Mouse (Mus musculus) heart, embryonic 12.5 days (tissue): ENCODE results near the gene Hmx3. TPM values are rescaled to one million over a fixed set of nuclear protein-coding genes. Genes with fewer than 3 reads are reported as not detected.

Source experiments
- ATAC-seq: fragments of 200-750 bp; cut with Nextera tagmentation; 2 replicates; pipeline ENCODE4 v1.8.0; 2017; ENCODE audit warnings: moderate TSS enrichment, moderate library complexity; ENCODE audit not compliant: insufficient number of reproducible peaks, low FRiP score
- H3K27ac ChIP-seq: fragments of 300-500 bp; sonication (generic); 2 replicates; pipeline ENCODE4 v1.5.1; 2016; ENCODE audit warnings: mild to moderate bottlenecking, moderate library complexity; ENCODE audit not compliant: poor library complexity, severe bottlenecking
- H3K27me3 ChIP-seq: fragments of 300-500 bp; sonication (generic); replicated peaks from 2 replicates; pipeline ENCODE4 v1.6.1; 2016; ENCODE audit warnings: mild to moderate bottlenecking, moderate library complexity
- H3K36me3 ChIP-seq: fragments of 300-500 bp; sonication (generic); 2 replicates; pipeline ENCODE4 v1.6.1; 2016; ENCODE audit warnings: mild to moderate bottlenecking, moderate library complexity
- H3K4me1 ChIP-seq: fragments of 300-500 bp; sonication (generic); replicated peaks from 2 replicates; pipeline ENCODE4 v1.6.1; 2016; ENCODE audit warnings: mild to moderate bottlenecking
- H3K4me2 ChIP-seq: fragments of 300-500 bp; sonication (generic); 2 replicates; pipeline ENCODE4 v1.6.1; 2016; ENCODE audit warnings: mild to moderate bottlenecking, moderate library complexity
- H3K4me3 ChIP-seq: fragments of 300-500 bp; sonication (generic); 2 replicates; pipeline ENCODE4 v1.5.1; 2016; ENCODE audit warnings: mild to moderate bottlenecking
- H3K9ac ChIP-seq: fragments of 300-500 bp; sonication (generic); 2 replicates; pipeline ENCODE4 v1.6.1; 2016; ENCODE audit warnings: mild to moderate bottlenecking, moderate library complexity
- H3K9me3 ChIP-seq: fragments of 300-500 bp; sonication (generic); replicated peaks from 2 replicates; pipeline ENCODE4 v1.6.1; 2016; ENCODE audit warnings: mild to moderate bottlenecking, moderate library complexity
- WGBS: fragments of 180-500 bp; shearing (Covaris S2); methylation state at CpG from one replicate; pipeline ENCODE4 v1.1.7; 2016; 5-methylcytosine and 5-hydroxymethylcytosine counted together
- polyA plus RNA-seq: library from polyadenylated mRNA; unstranded; fragments of >200 nt; fragmentation: Nextera tagmentation; extraction: Ambion mirVana; gene quantifications from 2 replicates; pipeline ENCODE4 v1.2.1, GENCODE M21; 2016

Hmx3 gene
- polyA plus RNA-seq = not detected in 2 replicates

DNA sequence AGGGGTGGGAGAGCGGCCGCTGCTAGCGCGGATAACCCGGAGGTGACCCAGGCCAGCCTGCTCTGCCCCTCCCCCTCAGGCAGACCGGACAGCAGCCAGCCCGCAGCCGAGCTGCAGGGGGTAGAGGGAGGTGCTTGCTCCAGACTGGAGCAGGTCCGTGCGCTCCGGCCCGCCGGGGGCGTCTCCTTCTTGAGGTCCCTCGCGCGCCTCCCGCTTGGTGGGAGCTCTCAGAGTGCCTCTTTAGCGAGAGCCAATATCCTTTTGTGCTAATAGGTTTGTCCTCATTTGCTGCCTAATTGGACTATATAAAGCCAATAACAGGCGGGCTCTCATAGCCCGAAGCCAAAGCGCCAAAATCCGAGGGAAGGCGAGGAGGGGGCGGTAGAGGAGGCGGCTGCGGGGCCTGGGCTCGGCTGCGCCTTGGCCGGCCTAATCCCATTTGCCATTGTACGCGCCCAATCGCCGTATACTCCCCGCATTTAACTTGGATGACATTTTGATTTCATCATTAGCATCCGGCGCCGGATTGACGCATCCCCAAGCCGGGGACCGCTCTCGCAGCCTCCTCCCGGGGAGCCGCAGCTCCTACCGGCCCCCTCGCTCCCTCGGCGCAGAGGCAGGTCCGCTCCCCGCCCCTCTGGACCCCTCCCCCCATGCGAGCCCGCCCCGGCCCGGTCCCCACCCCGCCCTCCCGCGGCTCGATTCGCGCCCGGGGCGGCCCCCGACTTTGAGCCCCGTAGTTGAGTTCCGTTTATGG, at the start of gene Hmx3:
Hmx3 (plus strand) TSS at position 753 of the 757 bp plus-strand sequence.
- under 1% methylated on average over 56 of the region's 65 CpGs for WGBS
- H3K4me2 ChIP-seq = peak within 1 kb of the TSS; percentile 74
- peak within 1 kb of the TSS; percentile 44 for H3K4me3 ChIP-seq
- no peaks in the 10 kb centered on the region for H3K36me3 ChIP-seq
- H3K9me3 ChIP-seq = no peaks in the 10 kb centered on the region
- H3K9ac ChIP-seq = no peak within 1 kb of the TSS
- peaks cover 93% of the 10 kb centered on the region for H3K27me3 ChIP-seq
- no peak within 1 kb of the TSS for H3K27ac ChIP-seq
- H3K4me1 ChIP-seq = peaks cover 31% of the 10 kb centered on the region
- ATAC-seq = peak; percentile 53; the same call in 1 of the 2 replicates

DNA sequence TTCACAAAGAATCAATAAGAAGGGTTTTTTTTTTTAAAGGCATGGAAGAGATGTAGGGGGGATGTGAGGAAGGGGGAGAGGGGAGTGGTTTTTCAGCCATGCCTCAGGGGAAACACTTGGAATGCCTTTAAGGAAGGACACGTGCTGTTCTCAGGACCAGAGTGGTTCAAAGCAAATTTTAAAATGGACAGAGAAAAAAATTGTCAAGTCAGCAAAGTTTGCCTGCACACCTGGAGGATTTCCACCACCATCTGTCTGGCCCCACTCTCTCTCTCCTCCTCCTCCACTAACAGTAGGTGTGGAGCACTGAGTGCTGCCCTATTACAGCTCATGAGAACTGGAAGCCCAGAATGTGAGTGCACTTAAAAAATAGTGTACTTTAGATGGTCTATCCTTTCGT, 38.9 kb upstream of the Hmx3 start:
- Histone ChIP-seq H3K4me2 (no peak overlapping the region), H3K9ac (no peak overlapping the region), H3K9me3 (no peaks in the 10 kb centered on the region), H3K27ac (no peak overlapping the region), H3K27me3 (no peaks in the 10 kb centered on the region; the same call in 1 of the 2 replicates), H3K4me1 (no peaks in the 10 kb centered on the region), H3K4me3 (no peak overlapping the region), H3K36me3 (no peaks in the 10 kb centered on the region)
- WGBS = 64% methylated on average over 2 of the region's 2 CpGs
- ATAC-seq = no peak

DNA sequence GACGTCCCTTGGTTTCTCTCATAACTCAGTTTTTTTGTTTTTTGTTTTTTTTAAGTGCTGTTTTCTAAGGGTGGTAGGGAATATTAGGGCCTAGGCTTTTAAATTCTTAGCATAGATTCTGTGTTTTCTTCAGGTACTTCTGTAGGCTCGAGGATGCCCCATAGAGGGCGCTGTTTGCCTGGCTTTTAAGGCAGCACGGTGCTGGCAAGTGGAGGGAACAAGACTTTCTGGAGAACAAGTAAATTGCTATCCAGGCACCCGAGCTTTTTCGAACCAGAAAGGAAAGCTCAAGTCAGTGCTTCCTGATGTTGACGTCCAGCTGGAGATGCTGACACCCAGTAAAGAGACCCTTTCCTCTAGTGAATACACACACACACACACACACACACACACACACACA, 2.7 kb upstream of the Hmx3 start:
- 0% methylated on average over 7 of the region's 7 CpGs for WGBS
- ATAC-seq = no peak
- H3K4me1 ChIP-seq = peaks cover 31% of the 10 kb centered on the region

DNA sequence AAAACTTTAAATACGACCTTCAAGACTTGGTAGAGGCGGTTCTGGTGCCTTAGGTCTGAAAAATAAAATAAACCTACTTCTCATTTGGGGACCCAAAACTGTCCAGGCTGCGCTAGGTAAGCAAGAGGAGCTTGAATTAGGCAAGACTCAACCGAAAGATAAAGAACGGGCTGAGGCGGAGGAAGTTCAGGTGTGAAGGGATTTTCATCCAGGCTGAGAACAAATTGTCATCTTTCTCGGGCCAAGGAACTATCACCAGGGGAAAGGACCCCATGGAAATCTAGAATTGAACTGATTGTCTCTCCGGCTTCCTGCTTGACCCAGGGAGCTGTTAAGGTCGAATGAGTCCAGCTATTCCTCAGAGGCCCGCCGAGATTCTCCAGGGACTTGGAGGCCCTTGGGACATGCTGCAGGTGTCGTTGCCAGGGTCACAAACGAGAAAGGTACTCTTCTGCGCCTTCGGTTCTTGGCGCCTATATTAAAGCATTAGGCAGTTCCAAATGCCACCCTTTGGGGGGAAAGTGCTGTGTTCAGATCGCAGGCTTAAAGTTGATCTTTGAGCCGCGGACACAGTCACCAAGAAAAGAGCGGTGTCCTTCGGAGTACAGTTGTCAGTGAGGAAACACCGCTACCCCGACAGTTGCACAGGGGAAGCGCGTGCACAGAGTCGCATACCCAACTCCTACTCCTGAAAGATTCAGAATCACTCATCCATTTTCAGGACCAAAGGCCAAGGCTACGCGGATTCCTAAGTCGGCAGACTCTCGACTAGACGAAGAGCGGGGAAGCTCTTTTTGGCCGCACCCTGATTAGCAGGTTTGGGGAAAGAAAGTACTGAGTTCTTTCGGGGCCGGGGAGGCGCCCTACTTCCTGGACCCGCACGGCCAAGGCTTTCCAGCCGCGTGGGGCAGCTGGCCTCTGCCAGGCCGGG, 1.2 kb upstream of the Hmx3 start:
- H3K4me3 ChIP-seq = peak overlapping the region; percentile 44
- H3K9ac ChIP-seq = no peak overlapping the region
- no peak for ATAC-seq
- H3K27me3 ChIP-seq = peaks cover 93% of the 10 kb centered on the region
- H3K36me3 ChIP-seq = no peaks in the 10 kb centered on the region
- H3K4me2 ChIP-seq = peak overlapping the region; percentile 74
- peaks cover 31% of the 10 kb centered on the region for H3K4me1 ChIP-seq
- H3K9me3 ChIP-seq = no peaks in the 10 kb centered on the region
- H3K27ac ChIP-seq = no peak overlapping the region
- 2% methylated on average over 41 of the region's 41 CpGs for WGBS

More for the DNA sequence above, 2.7 kb upstream of the Hmx3 start:
- Histone ChIP-seq H3K4me3 (no peak overlapping the region), H3K27me3 (peaks cover 87% of the 10 kb centered on the region), H3K36me3 (no peaks in the 10 kb centered on the region), H3K9me3 (no peaks in the 10 kb centered on the region), H3K27ac (no peak overlapping the region), H3K4me2 (no peak overlapping the region), H3K9ac (no peak overlapping the region)

DNA sequence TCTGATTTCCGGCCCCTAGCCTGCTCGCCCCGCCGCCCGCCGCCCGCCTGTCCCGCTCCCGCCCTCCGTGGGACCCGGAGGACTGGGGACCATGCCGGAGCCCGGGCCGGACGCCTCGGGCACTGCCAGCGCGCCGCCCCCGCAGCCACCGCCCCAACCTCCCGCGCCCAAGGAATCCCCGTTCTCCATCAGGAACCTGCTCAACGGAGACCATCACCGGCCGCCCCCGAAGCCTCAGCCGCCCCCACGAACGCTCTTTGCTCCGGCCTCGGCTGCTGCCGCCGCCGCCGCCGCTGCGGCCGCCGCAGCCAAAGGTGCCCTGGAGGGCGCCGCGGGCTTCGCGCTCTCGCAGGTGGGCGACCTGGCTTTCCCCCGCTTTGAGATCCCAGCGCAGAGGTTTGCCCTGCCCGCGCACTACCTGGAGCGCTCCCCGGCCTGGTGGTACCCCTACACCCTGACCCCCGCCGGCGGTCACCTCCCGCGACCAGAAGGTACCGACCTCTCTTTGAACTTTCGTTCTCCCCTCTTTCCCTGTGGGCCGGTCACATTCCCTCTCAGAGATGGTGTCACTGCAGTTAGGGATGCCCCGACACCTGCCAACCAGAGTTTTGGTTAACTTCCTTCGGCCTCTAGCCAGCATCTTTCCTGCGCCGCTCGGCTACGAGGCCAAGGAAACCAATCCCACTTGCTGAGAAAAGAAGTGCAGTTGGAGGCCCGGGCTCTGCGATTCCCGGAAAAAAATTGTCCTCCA, 380 bp downstream of the Hmx3 start:
- peaks cover 31% of the 10 kb centered on the region for H3K4me1 ChIP-seq
- no peak for ATAC-seq
- no peaks in the 10 kb centered on the region for H3K9me3 ChIP-seq
- peak overlapping the region; percentile 44 for H3K4me3 ChIP-seq
- H3K36me3 ChIP-seq = no peaks in the 10 kb centered on the region
- H3K4me2 ChIP-seq = peak overlapping the region; percentile 74
- H3K27me3 ChIP-seq = peaks cover 93% of the 10 kb centered on the region
- no peak overlapping the region for H3K27ac ChIP-seq
- H3K9ac ChIP-seq = no peak overlapping the region
- under 1% methylated on average over 70 of the region's 71 CpGs for WGBS

DNA sequence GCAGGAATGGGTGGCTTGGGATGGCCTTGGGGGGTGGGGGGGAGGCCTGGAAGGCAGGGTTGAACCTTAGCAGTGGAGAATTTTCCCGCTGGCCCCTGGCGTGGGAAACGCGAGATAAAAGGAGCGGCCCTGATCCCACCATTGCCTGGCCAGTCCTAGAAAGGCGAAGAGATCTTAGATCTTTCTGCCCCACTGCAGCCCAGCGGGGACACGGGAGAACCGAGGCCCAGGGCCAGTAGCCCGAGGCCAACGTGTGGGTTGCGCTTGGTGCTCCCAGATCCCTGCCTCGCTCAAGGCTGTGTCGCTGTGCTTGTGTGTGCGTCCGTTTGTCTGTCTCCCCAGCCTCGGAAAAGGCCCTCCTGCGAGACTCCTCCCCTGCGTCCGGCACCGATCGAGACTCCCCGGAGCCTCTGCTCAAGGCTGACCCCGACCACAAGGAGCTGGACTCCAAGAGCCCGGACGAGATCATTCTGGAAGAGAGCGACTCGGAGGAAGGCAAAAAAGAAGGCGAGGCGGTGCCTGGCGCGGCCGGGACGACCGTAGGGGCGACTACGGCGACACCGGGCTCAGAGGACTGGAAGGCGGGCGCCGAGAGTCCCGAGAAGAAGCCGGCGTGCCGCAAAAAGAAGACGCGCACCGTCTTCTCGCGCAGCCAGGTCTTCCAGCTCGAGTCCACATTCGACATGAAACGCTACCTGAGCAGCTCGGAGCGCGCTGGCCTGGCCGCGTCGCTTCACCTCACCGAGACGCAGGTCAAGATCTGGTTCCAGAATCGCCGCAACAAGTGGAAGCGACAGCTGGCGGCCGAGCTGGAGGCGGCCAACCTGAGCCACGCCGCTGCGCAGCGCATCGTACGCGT, 1.2 kb downstream of the Hmx3 start:
- WGBS = under 1% methylated on average over 73 of the region's 75 CpGs
- no peak for ATAC-seq
- H3K27ac ChIP-seq = no peak overlapping the region

DNA sequence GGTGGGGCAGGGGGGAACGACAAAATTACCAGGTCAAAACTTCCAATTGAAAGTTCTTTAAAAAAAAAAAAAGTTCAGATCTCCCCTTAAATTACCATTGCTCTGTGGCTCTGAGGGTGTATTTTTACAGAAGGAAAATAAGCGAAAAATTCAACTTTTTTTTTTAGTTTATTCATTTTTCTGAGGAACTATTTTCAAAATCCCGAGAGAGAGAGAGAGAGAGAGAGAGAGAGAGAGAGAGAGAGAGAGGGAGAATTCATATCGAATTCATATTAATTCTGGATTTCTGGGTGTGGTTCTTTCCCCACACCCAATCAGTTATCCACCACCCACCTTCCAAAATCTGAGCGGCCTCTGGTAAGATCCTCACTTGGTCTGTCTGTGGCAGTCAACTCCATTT, 2.2 kb downstream of the Hmx3 start:
- Histone ChIP-seq H3K27me3 (peaks cover 93% of the 10 kb centered on the region), H3K36me3 (no peaks in the 10 kb centered on the region), H3K9me3 (no peaks in the 10 kb centered on the region), H3K4me3 (no peak overlapping the region), H3K4me2 (no peak overlapping the region), H3K4me1 (peaks cover 31% of the 10 kb centered on the region), H3K27ac (no peak overlapping the region), H3K9ac (no peak overlapping the region)
- WGBS = 0% methylated on average over 5 of the region's 5 CpGs
- ATAC-seq = no peak

More for the DNA sequence above, 1.2 kb downstream of the Hmx3 start:
- no peaks in the 10 kb centered on the region for H3K36me3 ChIP-seq
- peak overlapping the region; percentile 44 for H3K4me3 ChIP-seq
- H3K4me1 ChIP-seq = peaks cover 31% of the 10 kb centered on the region
- peaks cover 93% of the 10 kb centered on the region for H3K27me3 ChIP-seq
- H3K9me3 ChIP-seq = no peaks in the 10 kb centered on the region
- H3K4me2 ChIP-seq = peak overlapping the region; percentile 74
- no peak overlapping the region for H3K9ac ChIP-seq

DNA sequence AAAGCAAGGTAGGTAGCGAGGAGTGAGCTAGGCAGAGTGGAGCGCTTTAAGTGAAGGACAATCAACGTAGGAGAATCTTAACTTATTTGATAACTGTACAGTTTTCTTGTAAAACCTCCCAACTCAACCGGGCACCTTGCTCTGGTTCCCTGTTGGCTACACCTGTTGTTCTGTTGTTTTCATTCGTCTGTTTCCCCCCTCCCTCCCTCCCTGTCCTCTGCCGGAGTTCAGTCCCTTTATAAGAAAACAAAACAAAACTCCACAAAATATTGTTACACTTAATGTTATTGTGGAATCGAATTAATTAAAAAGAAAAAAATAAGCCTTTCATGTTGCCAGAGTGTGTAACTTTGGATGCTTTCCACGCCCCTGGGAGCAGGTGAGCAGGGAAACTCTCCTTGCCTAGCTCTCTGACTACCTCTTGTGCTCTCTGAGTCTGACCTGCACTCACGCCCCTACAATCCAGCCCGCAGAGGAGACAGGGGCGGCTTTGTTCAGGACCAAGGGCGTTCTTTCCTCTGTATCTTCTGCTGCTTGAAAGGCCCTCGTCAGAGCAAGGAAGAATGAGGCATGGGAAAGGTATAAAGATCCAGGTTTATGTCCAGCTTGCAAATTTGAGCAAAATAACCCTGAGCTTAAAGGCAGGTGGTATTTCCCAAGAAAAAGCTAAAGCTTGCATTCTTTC, 3.2 kb downstream of the Hmx3 start:
- 3% methylated on average over 13 of the region's 13 CpGs for WGBS
- no peak for ATAC-seq

DNA sequence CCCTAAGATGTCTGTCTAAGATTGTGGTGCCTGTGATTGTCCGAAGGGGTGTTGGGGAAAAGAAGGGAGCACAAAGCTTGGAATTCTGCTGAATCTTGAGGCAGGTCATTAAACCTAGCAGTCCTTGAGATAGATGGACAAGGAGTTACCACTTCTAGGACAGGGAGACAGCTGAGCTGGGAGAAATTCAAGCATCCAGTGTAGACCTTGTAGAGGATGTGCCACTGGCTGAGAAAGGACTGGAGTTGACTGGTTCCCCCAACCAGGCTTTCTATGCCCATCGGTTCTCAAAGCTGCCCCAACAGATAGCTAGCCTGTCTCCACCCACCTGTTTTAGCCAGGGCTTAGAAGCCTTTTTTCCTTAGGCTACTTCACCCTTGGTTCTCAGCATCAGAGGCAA, 3.8 kb downstream of the Hmx3 start:
- H3K9me3 ChIP-seq = no peaks in the 10 kb centered on the region
- 13% methylated on average over 2 of the region's 2 CpGs for WGBS
- no peak for ATAC-seq

More for the DNA sequence above, 3.2 kb downstream of the Hmx3 start:
- Histone ChIP-seq H3K4me2 (no peak overlapping the region), H3K9me3 (no peaks in the 10 kb centered on the region), H3K27ac (no peak overlapping the region), H3K36me3 (no peaks in the 10 kb centered on the region), H3K27me3 (peaks cover 93% of the 10 kb centered on the region), H3K9ac (no peak overlapping the region), H3K4me1 (peaks cover 31% of the 10 kb centered on the region), H3K4me3 (no peak overlapping the region)

DNA sequence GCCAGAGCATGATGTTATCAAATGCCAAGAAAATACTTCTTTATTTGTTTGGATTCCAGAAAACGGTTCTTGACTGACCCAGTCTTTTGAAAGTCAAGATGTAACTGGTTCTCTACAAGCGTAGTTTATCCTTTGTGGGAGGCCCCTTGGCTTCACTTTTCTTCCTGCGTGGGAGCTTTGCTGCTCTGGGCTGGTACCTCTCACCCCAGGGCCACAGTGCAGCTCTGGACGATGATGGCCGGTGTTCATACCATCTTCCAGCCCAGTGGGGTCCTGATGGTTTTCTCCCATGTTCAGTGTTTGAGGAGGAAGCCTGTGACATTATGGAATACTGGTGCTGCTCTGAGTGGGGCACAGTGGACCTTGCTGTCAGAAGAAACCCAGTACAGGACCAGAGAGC, 4.8 kb downstream of the Hmx3 start:
- H3K4me3 ChIP-seq = no peak overlapping the region
- 3% methylated on average over 5 of the region's 5 CpGs for WGBS
- no peaks in the 10 kb centered on the region for H3K36me3 ChIP-seq
- no peaks in the 10 kb centered on the region for H3K9me3 ChIP-seq
- H3K4me1 ChIP-seq = peaks cover 21% of the 10 kb centered on the region
- H3K9ac ChIP-seq = no peak overlapping the region
- H3K27ac ChIP-seq = no peak overlapping the region
- ATAC-seq = no peak
- peaks cover 93% of the 10 kb centered on the region for H3K27me3 ChIP-seq
- H3K4me2 ChIP-seq = no peak overlapping the region

More for the DNA sequence above, 3.8 kb downstream of the Hmx3 start:
- Histone ChIP-seq H3K4me2 (no peak overlapping the region), H3K27me3 (peaks cover 93% of the 10 kb centered on the region), H3K27ac (no peak overlapping the region), H3K36me3 (no peaks in the 10 kb centered on the region), H3K4me3 (no peak overlapping the region), H3K9ac (no peak overlapping the region), H3K4me1 (peaks cover 31% of the 10 kb centered on the region)
